9 mouse cellular contexts compared by ENCODE assay signal in genomic region chr9:31221170-31221569, GRCm38 (mm10). TPM values are rescaled to one million over a fixed set of nuclear protein-coding genes. Genes with fewer than 3 reads are reported as not detected.
DNase-seq lines count a peak whose midpoint lies in the region; ATAC-seq and TF ChIP-seq lines count a peak whose summit lies in the region.
"Had no signal": no experiment of that assay in that cellular context is flagged by ENCODE, and none has a peak within 500 bp of the region (broad histone marks: within the 10 kb centered on the region; RNA-seq: fewer than 3 reads in every experiment).

No protein-coding gene starts in this region.

- H3K4me2 ChIP-seq in midbrain, embryonic 13.5 days (replicated peaks), result 0 out of 2 replicates have a peak overlapping the region, but pooled peaks have one; percentile 5
- H3K4me2 ChIP-seq in midbrain, postnatal 0 days (ENCODE audit: low read depth, low read length, poor library complexity, severe bottlenecking), result no peak overlapping the region
- no peak overlapping the region for H3K4me2 ChIP-seq in forebrain, embryonic 12.5 days
- H3K4me2 ChIP-seq in forebrain, embryonic 11.5 days (ENCODE audit: low read depth, low read length, severe bottlenecking), result no peak overlapping the region

- H3K4me3 ChIP-seq in midbrain, embryonic 13.5 days (replicated peaks), result no peak overlapping the region
- no peak overlapping the region for H3K4me3 ChIP-seq in midbrain, postnatal 0 days (ENCODE audit: low read depth, low read length)
- H3K4me3 ChIP-seq in forebrain, embryonic 12.5 days (replicated peaks), result no peak overlapping the region
- no peak overlapping the region for H3K4me3 ChIP-seq in forebrain, embryonic 11.5 days (ENCODE audit: low read depth, low read length)

- no peak for TF ChIP-seq CTCF in midbrain, postnatal 0 days (IDR thresholded peaks at IDR 0.05)

- no peaks in the 10 kb centered on the region for H3K27me3 ChIP-seq in midbrain, embryonic 13.5 days
- H3K27me3 ChIP-seq in midbrain, postnatal 0 days (ENCODE audit: insufficient read depth, low read length), result no peaks in the 10 kb centered on the region
- H3K27me3 ChIP-seq in forebrain, embryonic 12.5 days, result no peaks in the 10 kb centered on the region
- no peaks in the 10 kb centered on the region for H3K27me3 ChIP-seq in forebrain, embryonic 11.5 days (ENCODE audit: control insufficient read depth, insufficient read depth, low read length)

- H3K4me1 ChIP-seq in midbrain, embryonic 13.5 days (replicated peaks), result no peaks in the 10 kb centered on the region
- no peaks in the 10 kb centered on the region for H3K4me1 ChIP-seq in midbrain, postnatal 0 days (ENCODE audit: insufficient read depth, low read length)
- H3K4me1 ChIP-seq in forebrain, embryonic 12.5 days, result no peaks in the 10 kb centered on the region
- H3K4me1 ChIP-seq in forebrain, embryonic 11.5 days (replicated peaks; ENCODE audit: control insufficient read depth, insufficient read depth, low read length), result no peaks in the 10 kb centered on the region

- no peak for ATAC-seq in midbrain, embryonic 13.5 days
- ATAC-seq in midbrain, postnatal 0 days (ENCODE audit: low FRiP score), result no peak
- ATAC-seq in forebrain, embryonic 12.5 days (ENCODE audit: low FRiP score), result no peak
- no peak for ATAC-seq in monocyte, adult 5-6 weeks (replicated peaks; ENCODE audit: insufficient number of reproducible peaks, low FRiP score, low TSS enrichment, poor library complexity, severe bottlenecking)
- no peak for ATAC-seq in forebrain, embryonic 11.5 days (replicated peaks; ENCODE audit: low FRiP score)

- H3K9me3 ChIP-seq in midbrain, embryonic 13.5 days, result no peaks in the 10 kb centered on the region
- H3K9me3 ChIP-seq in midbrain, postnatal 0 days (ENCODE audit: low read length), result no peaks in the 10 kb centered on the region
- H3K9me3 ChIP-seq in forebrain, embryonic 12.5 days, result no peaks in the 10 kb centered on the region
- no peaks in the 10 kb centered on the region for H3K9me3 ChIP-seq in forebrain, embryonic 11.5 days (ENCODE audit: control insufficient read depth, low read length)

- DNase-seq in adrenal gland, postnatal 14 days, result peak; percentile 13
- DNase-seq in adrenal gland, postnatal 25 days, result no peak
- no peak for DNase-seq in midbrain, postnatal 0 days (ENCODE audit: low spot score)
- DNase-seq in heart, postnatal 4 days, result peak; percentile 17
- no peak for DNase-seq in forebrain, embryonic 11.5 days (ENCODE audit: low spot score)
- DNase-seq: lung, adult 18-20 months had no signal

- 36% methylated on average over 10 of the region's 10 CpGs for WGBS in midbrain, embryonic 13.5 days
- 37% methylated on average over 10 of the region's 10 CpGs for WGBS in midbrain, postnatal 0 days
- WGBS in forebrain, embryonic 12.5 days, result 33% methylated on average over 10 of the region's 10 CpGs
- 31% methylated on average over 10 of the region's 10 CpGs for WGBS in forebrain, embryonic 11.5 days

- no peak overlapping the region for H3K9ac ChIP-seq in midbrain, embryonic 13.5 days (replicated peaks)
- H3K9ac ChIP-seq in midbrain, postnatal 0 days (replicated peaks; ENCODE audit: low read length, poor library complexity, severe bottlenecking), result no peak overlapping the region
- H3K9ac ChIP-seq in forebrain, embryonic 12.5 days, result no peak overlapping the region
- no peak overlapping the region for H3K9ac ChIP-seq in forebrain, embryonic 11.5 days (ENCODE audit: low read length)

- H3K36me3 ChIP-seq in midbrain, embryonic 13.5 days, result no peaks in the 10 kb centered on the region
- no peaks in the 10 kb centered on the region for H3K36me3 ChIP-seq in midbrain, postnatal 0 days (ENCODE audit: insufficient read depth, low read length)
- no peaks in the 10 kb centered on the region for H3K36me3 ChIP-seq in forebrain, embryonic 12.5 days (replicated peaks)
- H3K36me3 ChIP-seq in forebrain, embryonic 11.5 days (ENCODE audit: control insufficient read depth, insufficient read depth, low read length), result no peaks in the 10 kb centered on the region

- no peak overlapping the region for H3K27ac ChIP-seq in midbrain, embryonic 13.5 days
- no peak overlapping the region for H3K27ac ChIP-seq in midbrain, postnatal 0 days (ENCODE audit: low read depth, low read length)
- no peak overlapping the region for H3K27ac ChIP-seq in forebrain, embryonic 12.5 days
- no peak overlapping the region for H3K27ac ChIP-seq in forebrain, embryonic 11.5 days (ENCODE audit: low read depth, low read length)

RNA-seq across cellular contexts. Expression of gene Aplp2, which starts 9.6 kb away (rescaled TPM):
- total RNA-seq in adrenal gland, postnatal 14 days (2021), result 627 and 648 TPM in 2 replicates
- 644 and 715 TPM in 2 replicates for total RNA-seq in adrenal gland, postnatal 25 days (2021)
- 233 and 270 TPM in 2 replicates for polyA plus RNA-seq in midbrain, embryonic 13.5 days (2015; fragmentation: Nextera tagmentation; extraction: Ambion mirVana)
- 379 and 425 TPM in 2 replicates for total RNA-seq in midbrain, postnatal 0 days (2014; rRNA removed)
- 406 and 441 TPM in 2 replicates for polyA plus RNA-seq in midbrain, postnatal 0 days (2015; fragmentation: Nextera tagmentation; extraction: Ambion mirVana)
- total RNA-seq in heart, postnatal 4 days (2021), result 100 to 1,000 TPM; 311 to 312 TPM
- polyA plus RNA-seq in forebrain, embryonic 12.5 days (2016; fragmentation: Nextera tagmentation; extraction: Ambion mirVana), result 213 and 223 TPM in 2 replicates
- total RNA-seq in monocyte, adult 5-6 weeks (2017), result 117 to 176 TPM (median 135 TPM) in 3 replicates
- 209 and 217 TPM in 2 replicates for polyA plus RNA-seq in forebrain, embryonic 11.5 days (2014; fragmentation: Nextera tagmentation; extraction: Ambion mirVana)

RNA-seq across cellular contexts. Expression of gene Prdm10, which starts 59.2 kb away (rescaled TPM):
- 8.0 and 8.3 TPM in 2 replicates for total RNA-seq in adrenal gland, postnatal 14 days (2021)
- 9.7 and 12.1 TPM in 2 replicates for total RNA-seq in adrenal gland, postnatal 25 days (2021)
- polyA plus RNA-seq in midbrain, embryonic 13.5 days (2015; fragmentation: Nextera tagmentation; extraction: Ambion mirVana), result 9.1 and 9.5 TPM in 2 replicates
- total RNA-seq in midbrain, postnatal 0 days (2014; rRNA removed), result 14.8 and 17.3 TPM in 2 replicates
- polyA plus RNA-seq in midbrain, postnatal 0 days (2015; fragmentation: Nextera tagmentation; extraction: Ambion mirVana), result 4.6 and 5.0 TPM in 2 replicates
- total RNA-seq in heart, postnatal 4 days (2021), result 1 to 10 TPM; 6.8 to 7.5 TPM
- polyA plus RNA-seq in forebrain, embryonic 12.5 days (2016; fragmentation: Nextera tagmentation; extraction: Ambion mirVana), result 10.7 and 11.0 TPM in 2 replicates
- total RNA-seq in monocyte, adult 5-6 weeks (2017), result 7.1 to 16.9 TPM (median 9.6 TPM) in 3 replicates
- polyA plus RNA-seq in forebrain, embryonic 11.5 days (2014; fragmentation: Nextera tagmentation; extraction: Ambion mirVana), result 10.1 and 10.4 TPM in 2 replicates

Comparison
In these comparisons a context has a peak if more than half of its experiments do, and no peak if none do; other contexts are left out.
1. DNase-seq: peak in adrenal gland, postnatal 14 days (single experiment) and heart, postnatal 4 days (single experiment); none in adrenal gland, postnatal 25 days (single experiment), midbrain, postnatal 0 days (single experiment) and forebrain, embryonic 11.5 days (single experiment).